In the genomic region with DNA sequence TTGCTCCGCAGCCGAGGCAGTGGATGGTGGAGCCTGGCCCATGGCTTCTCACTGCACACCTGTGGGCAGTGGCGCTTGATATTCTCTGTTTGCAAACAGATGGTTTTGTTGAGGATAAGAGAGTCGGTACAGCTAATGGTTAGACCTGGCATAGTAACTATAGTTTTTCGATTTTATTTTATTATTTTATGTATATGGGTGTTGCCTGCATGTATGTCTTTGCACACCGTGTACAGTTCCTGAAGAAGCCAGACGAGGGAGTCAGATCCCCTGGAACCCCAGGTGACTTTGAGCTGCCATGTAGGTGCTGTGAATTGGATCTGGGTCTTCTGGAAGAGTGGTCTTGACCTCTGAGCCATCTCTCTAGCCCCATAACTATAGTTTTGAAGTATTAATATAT, we compare ENCODE assay signal across 9 mouse cellular contexts. TPM values are rescaled to one million over a fixed set of nuclear protein-coding genes. Genes with fewer than 3 reads are reported as not detected.
DNase-seq lines count a peak whose midpoint lies in the region; ATAC-seq and TF ChIP-seq lines count a peak whose summit lies in the region.
"Had no signal": no experiment of that assay in that cellular context is flagged by ENCODE, and none has a peak within 500 bp of the region (broad histone marks: within the 10 kb centered on the region; RNA-seq: fewer than 3 reads in every experiment).

No protein-coding gene starts in this region.

- H3K4me1 ChIP-seq in lung, embryonic 16.5 days (replicated peaks; ENCODE audit: control insufficient read depth, insufficient read depth, low read length): peaks cover 91% of the 10 kb centered on the region
- peaks cover 45% of the 10 kb centered on the region for H3K4me1 ChIP-seq in limb, embryonic 12.5 days (replicated peaks)
- peaks cover 63% of the 10 kb centered on the region for H3K4me1 ChIP-seq in stomach, embryonic 15.5 days

- WGBS in lung, embryonic 16.5 days: 72% methylated on average over 7 of the region's 7 CpGs
- 90% methylated on average over 7 of the region's 7 CpGs for WGBS in limb, embryonic 12.5 days
- 81% methylated on average over 7 of the region's 7 CpGs for WGBS in stomach, embryonic 15.5 days

- no peaks in the 10 kb centered on the region for H3K36me3 ChIP-seq in lung, embryonic 16.5 days (ENCODE audit: control insufficient read depth, insufficient read depth, low read length)
- H3K36me3 ChIP-seq in limb, embryonic 12.5 days: peaks cover 20% of the 10 kb centered on the region
- no peaks in the 10 kb centered on the region for H3K36me3 ChIP-seq in stomach, embryonic 15.5 days

- H3K27ac ChIP-seq in gastrocnemius, adult 2 months: peak overlapping the region; percentile 97
- peak overlapping the region; percentile 98 for H3K27ac ChIP-seq in lung, embryonic 16.5 days (ENCODE audit: low read length)
- H3K27ac ChIP-seq in limb, embryonic 12.5 days: peak overlapping the region; percentile 72; the same call in 1 of the 2 replicates
- H3K27ac ChIP-seq in stomach, embryonic 15.5 days: peak overlapping the region; percentile 92

- no peak for ATAC-seq in lung, embryonic 16.5 days (ENCODE audit: low read depth)
- no peak for ATAC-seq in limb, embryonic 12.5 days (ENCODE audit: insufficient number of reproducible peaks, insufficient read depth, low FRiP score, low TSS enrichment, low read depth)
- ATAC-seq in stomach, embryonic 15.5 days (ENCODE audit: insufficient read depth, low FRiP score, low read depth): no peak
- no peak for ATAC-seq in erythroblast, adult 5-6 weeks (replicated peaks; ENCODE audit: low FRiP score, poor library complexity, severe bottlenecking)

- H3K4me3 ChIP-seq in gastrocnemius, adult 2 months: peak overlapping the region; percentile 82
- H3K4me3 ChIP-seq in lung, embryonic 16.5 days (ENCODE audit: low read length): peak overlapping the region; percentile 41
- H3K4me3 ChIP-seq in limb, embryonic 12.5 days (replicated peaks): no peak overlapping the region
- H3K4me3 ChIP-seq in stomach, embryonic 15.5 days (replicated peaks): peak overlapping the region; percentile 19; the same call in 1 of the 2 replicates

- no peak for DNase-seq in gastrocnemius, adult 2 months
- no peak for DNase-seq in gastrocnemius, postnatal 10 days
- no peak for DNase-seq in lung, postnatal 14 days
- no peak for DNase-seq in urinary bladder, postnatal 4 days (ENCODE audit: low spot score in 2 of 2)
- DNase-seq: thymus, adult 18-20 months had no signal

- H3K9me3 ChIP-seq in lung, embryonic 16.5 days (ENCODE audit: control insufficient read depth, low read length): no peaks in the 10 kb centered on the region
- no peaks in the 10 kb centered on the region for H3K9me3 ChIP-seq in limb, embryonic 12.5 days
- no peaks in the 10 kb centered on the region for H3K9me3 ChIP-seq in stomach, embryonic 15.5 days

- peak; percentile 44 for TF ChIP-seq CTCF in gastrocnemius, adult 2 months (IDR thresholded peaks at IDR 0.05)

- H3K27me3 ChIP-seq in lung, embryonic 16.5 days (ENCODE audit: control insufficient read depth, insufficient read depth, low read depth, low read length): no peaks in the 10 kb centered on the region
- H3K27me3 ChIP-seq in limb, embryonic 12.5 days: no peaks in the 10 kb centered on the region
- H3K27me3 ChIP-seq in stomach, embryonic 15.5 days (replicated peaks): no peaks in the 10 kb centered on the region

- H3K9ac ChIP-seq in lung, embryonic 16.5 days (ENCODE audit: low read length): peak overlapping the region; percentile 65
- H3K9ac ChIP-seq in limb, embryonic 12.5 days (replicated peaks): no peak overlapping the region
- no peak overlapping the region for H3K9ac ChIP-seq in stomach, embryonic 15.5 days

- intact Hi-C loops in gastrocnemius, adult 2 months (cut with DNase I): no loop called here

- H3K4me2 ChIP-seq in lung, embryonic 16.5 days (ENCODE audit: low read depth, low read length): peak overlapping the region; percentile 64
- no peak overlapping the region for H3K4me2 ChIP-seq in limb, embryonic 12.5 days
- peak overlapping the region; percentile 50 for H3K4me2 ChIP-seq in stomach, embryonic 15.5 days

RNA-seq across cellular contexts. Expression of a gene that starts 18.7 kb away (rescaled TPM):
- total RNA-seq in gastrocnemius, adult 2 months (2021): 10 to 100 TPM; 48.4 to 54.4 TPM
- 10 to 100 TPM; 51.6 to 82.2 TPM for total RNA-seq in gastrocnemius, postnatal 10 days (2021)
- 15.4 and 18.0 TPM in 2 replicates for polyA plus RNA-seq in lung, embryonic 16.5 days (2015; fragmentation: Nextera tagmentation; extraction: Ambion mirVana)
- 11.9 and 12.0 TPM in 2 replicates for polyA plus RNA-seq in limb, embryonic 12.5 days (2016; fragmentation: Nextera tagmentation; extraction: Ambion mirVana)
- 12.0 and 14.9 TPM in 2 replicates for polyA plus RNA-seq in stomach, embryonic 15.5 days (2015; fragmentation: Nextera tagmentation; extraction: Ambion mirVana)
- 15.8 and 33.2 TPM in 2 replicates for total RNA-seq in erythroblast, adult 5-6 weeks (2015; ENCODE audit: low replicate concordance)
- 19.6 and 29.7 TPM in 2 replicates for total RNA-seq in erythroblast, adult 5-6 weeks (2017; ENCODE audit: low replicate concordance)

RNA-seq across cellular contexts. Expression of a gene that starts 53.7 kb away (rescaled TPM):
- total RNA-seq in gastrocnemius, adult 2 months (2021): 100 to 1,000 TPM in 1 of 2 experiments, 10 to 100 TPM in 1; 77.4 to 174 TPM
- 100 to 1,000 TPM; 160 to 197 TPM for total RNA-seq in gastrocnemius, postnatal 10 days (2021)
- polyA plus RNA-seq in lung, embryonic 16.5 days (2015; fragmentation: Nextera tagmentation; extraction: Ambion mirVana): 57.3 and 58.4 TPM in 2 replicates
- 40.7 and 43.9 TPM in 2 replicates for polyA plus RNA-seq in limb, embryonic 12.5 days (2016; fragmentation: Nextera tagmentation; extraction: Ambion mirVana)
- 68.8 and 74.5 TPM in 2 replicates for polyA plus RNA-seq in stomach, embryonic 15.5 days (2015; fragmentation: Nextera tagmentation; extraction: Ambion mirVana)
- total RNA-seq in erythroblast, adult 5-6 weeks (2015; ENCODE audit: low replicate concordance): 1,871 and 1,887 TPM in 2 replicates
- total RNA-seq in erythroblast, adult 5-6 weeks (2017; ENCODE audit: low replicate concordance): 2,733 and 3,492 TPM in 2 replicates

Comparison
In these comparisons a context has a peak if more than half of its experiments do, and no peak if none do; other contexts are left out.
1. RNA of a gene that starts 53.7 kb away (total RNA-seq): 1,871 to 3,492 TPM in erythroblast, adult 5-6 weeks; 160 to 197 TPM in gastrocnemius, postnatal 10 days and 77.4 to 174 TPM in gastrocnemius, adult 2 months; every median in the first group is over 4 times any median in the second.
2. Peak in every context shown above with its lines, with median percentiles within 50 percentile points of each other: H3K27ac ChIP-seq.